Mouse (Mus musculus) erythroblast, embryonic 14.5 days (primary cell): ENCODE data around the gene Tead1.

Experiments
- GATA1 ChIP-seq: IDR thresholded peaks from 2 replicates; pipeline ENCODE4 v1.6.1; 2012; ENCODE audit warnings: low read length, inconsistent platforms, mixed read lengths
- TAL1 ChIP-seq: IDR thresholded peaks from 3 replicates; pipeline ENCODE4 v1.6.1; 2012; ENCODE audit warnings: low read length, inconsistent platforms, mixed read lengths

GRCm38 (mm10) chr7:112806718-112807400 is 127.7 kb downstream of the Tead1 start:
- no peak for TF ChIP-seq GATA1
- TF ChIP-seq TAL1, result no peak
